Mouse (Mus musculus): Measurements from ENCODE around the gene Lmntd1. TPM values are rescaled to one million over a fixed set of nuclear protein-coding genes. Genes with fewer than 3 reads are reported as not detected.

Lmntd1 gene
- polyA plus RNA-seq, 1 experiment, result not detected

DNA sequence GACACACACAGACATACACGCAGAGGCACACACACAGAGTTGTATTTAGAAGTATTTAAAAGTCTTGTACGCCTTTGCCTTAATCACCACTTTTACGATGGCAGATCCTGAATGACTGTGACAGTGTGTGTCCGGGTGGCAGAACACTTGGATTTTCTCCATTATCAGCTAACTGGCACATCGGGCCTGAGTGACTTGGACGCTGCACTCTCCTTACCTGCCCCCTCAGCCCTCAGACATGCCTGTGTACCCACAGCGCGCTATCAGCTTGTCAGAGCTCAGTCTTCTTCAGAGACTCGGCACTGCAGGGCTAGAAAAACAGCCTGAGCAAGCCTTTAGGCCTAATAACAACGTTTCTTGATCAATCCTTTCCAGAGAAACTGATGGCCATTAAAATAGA, 187.6 kb downstream of the Lmntd1 start:
- Histone ChIP-seq H3K4me3 (ENCODE audit: insufficient read depth, low read depth, low read length) (no peak overlapping the region), H3K27ac (replicated peaks; ENCODE audit: low read depth, low read length) (no peak overlapping the region), H3K4me1 (ENCODE audit: control insufficient read depth, insufficient read depth, insufficient read length, low read length) (no peaks in the 10 kb centered on the region)

DNA sequence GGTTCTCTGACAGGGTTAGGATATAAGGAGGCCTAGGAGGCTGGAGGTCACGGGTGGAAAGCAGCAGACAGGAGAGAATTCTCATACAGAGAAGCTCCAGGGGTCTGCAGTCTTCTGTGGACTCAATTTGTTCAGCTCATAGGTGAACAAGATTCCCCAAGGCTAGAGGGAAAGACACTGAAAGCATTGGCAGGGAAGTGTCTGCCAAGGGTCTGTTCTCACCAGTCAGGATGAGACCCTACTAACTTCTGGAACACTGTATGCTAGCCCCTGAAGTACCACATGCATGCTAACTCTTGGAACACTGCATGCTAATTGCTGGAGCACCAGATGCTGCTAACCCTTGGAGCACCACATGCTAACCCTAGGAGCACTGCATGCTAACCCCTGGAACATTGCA, 190.0 kb downstream of the Lmntd1 start:
- Histone ChIP-seq H3K4me1 (ENCODE audit: control insufficient read depth, insufficient read depth, insufficient read length, low read length) (no peaks in the 10 kb centered on the region), H3K27ac (replicated peaks; ENCODE audit: low read depth, low read length) (no peak overlapping the region), H3K4me3 (ENCODE audit: insufficient read depth, low read depth, low read length) (no peak overlapping the region)

DNA sequence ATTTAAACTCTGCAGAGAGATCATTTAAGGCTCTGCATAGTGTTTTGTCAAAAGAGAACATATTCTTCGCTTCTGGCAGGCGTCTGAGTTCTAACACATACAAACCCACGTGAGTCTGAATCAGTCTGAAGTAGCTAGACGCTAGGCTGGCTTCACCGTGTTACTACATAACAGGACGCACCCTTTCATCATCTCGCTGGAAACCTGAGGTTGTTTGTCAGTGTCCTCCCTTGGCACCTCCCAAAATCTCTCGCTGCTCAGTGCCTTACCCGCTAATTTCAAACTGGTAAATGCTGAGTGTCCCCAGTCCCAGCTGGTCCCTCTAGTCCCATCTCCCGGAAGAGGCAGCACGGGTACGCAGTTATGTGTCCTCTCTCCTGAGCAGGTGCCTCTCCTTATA, 190.6 kb downstream of the Lmntd1 start:
- H3K27ac ChIP-seq (replicated peaks; ENCODE audit: low read depth, low read length), result no peak overlapping the region
- no peaks in the 10 kb centered on the region for H3K4me1 ChIP-seq (ENCODE audit: control insufficient read depth, insufficient read depth, insufficient read length, low read length)
- H3K4me3 ChIP-seq (ENCODE audit: insufficient read depth, low read depth, low read length), result no peak overlapping the region

DNA sequence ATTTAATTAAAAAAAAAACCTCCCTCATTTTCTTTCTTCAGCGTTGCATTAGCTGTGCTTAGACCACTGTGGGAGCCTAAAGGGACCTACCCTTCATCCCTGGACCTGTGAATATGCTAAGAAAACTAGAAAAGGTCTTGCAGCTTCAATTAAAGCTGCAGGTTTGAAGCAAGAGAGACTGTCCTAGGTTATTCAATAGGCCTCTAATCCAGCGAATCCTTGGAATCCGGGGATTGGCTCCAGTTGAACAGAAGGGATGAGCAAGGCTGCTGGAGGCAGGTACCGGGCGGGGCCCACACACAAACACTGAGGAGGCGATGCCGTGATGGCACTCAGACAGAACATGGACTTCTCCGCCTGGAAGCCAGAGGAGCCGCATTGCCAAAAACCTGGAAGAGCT, 192.5 kb downstream of the Lmntd1 start:
- Histone ChIP-seq H3K4me1 (ENCODE audit: control insufficient read depth, insufficient read depth, insufficient read length, low read length) (no peaks in the 10 kb centered on the region), H3K4me3 (ENCODE audit: insufficient read depth, low read depth, low read length) (no peak overlapping the region), H3K27ac (replicated peaks; ENCODE audit: low read depth, low read length) (no peak overlapping the region)

DNA sequence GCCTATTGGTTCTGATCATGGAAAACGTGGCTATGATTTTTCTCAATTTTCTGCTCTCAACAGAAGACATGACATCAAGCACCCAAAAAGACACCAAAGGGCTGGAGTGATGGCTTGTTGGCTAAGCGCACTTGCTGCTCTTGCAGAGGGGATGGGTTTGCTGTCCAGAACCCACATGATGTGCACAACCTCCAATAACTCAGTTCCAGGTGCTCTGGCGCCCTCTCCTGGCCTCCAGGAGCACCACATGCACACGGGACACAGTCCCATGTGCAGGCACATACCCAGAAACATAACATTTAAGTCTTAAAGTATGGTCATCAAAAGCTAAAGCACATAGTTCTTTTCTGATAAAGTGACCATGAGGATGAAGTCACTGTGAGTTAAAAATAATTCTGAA, 193.7 kb downstream of the Lmntd1 start:
- no peaks in the 10 kb centered on the region for H3K4me1 ChIP-seq (ENCODE audit: control insufficient read depth, insufficient read depth, insufficient read length, low read length)
- no peak overlapping the region for H3K27ac ChIP-seq (replicated peaks; ENCODE audit: low read depth, low read length)
- H3K4me3 ChIP-seq (ENCODE audit: insufficient read depth, low read depth, low read length), result no peak overlapping the region

DNA sequence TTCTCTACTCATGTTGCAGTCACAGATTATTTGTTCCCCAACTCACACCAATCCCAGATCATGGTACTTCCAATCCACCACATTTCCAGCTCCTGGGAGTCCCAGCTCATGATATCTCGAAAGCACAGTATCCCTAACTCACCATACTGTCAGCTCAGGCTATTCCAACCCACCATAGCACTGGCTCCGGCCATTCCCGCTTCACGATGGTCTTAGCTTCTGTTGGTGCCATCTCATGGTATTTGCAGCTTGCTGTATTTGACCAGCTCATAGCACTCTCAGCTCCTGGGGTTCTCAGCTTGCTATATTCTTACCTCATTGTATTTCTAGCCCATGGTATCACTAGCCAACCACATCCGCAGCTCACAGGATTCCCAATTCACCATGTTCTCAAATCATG, 195.3 kb downstream of the Lmntd1 start:
- H3K4me1 ChIP-seq (ENCODE audit: control insufficient read depth, insufficient read depth, insufficient read length, low read length), result no peaks in the 10 kb centered on the region
- H3K27ac ChIP-seq (replicated peaks; ENCODE audit: low read depth, low read length), result no peak overlapping the region

GRCm38 (mm10) chr6:145417720-145418440, 196.2 kb downstream of the Lmntd1 start:
- Histone ChIP-seq H3K4me3 (ENCODE audit: insufficient read depth, low read depth, low read length) (no peak overlapping the region), H3K27ac (replicated peaks; ENCODE audit: low read depth, low read length) (no peak overlapping the region), H3K4me1 (ENCODE audit: control insufficient read depth, insufficient read depth, insufficient read length, low read length) (no peaks in the 10 kb centered on the region)

More for the DNA sequence above, 195.3 kb downstream of the Lmntd1 start:
- H3K4me3 ChIP-seq (ENCODE audit: insufficient read depth, low read depth, low read length), result no peak overlapping the region

GRCm38 (mm10) chr6:145417014-145417719, 197.0 kb downstream of the Lmntd1 start:
- Histone ChIP-seq H3K4me3 (ENCODE audit: insufficient read depth, low read depth, low read length) (no peak overlapping the region), H3K4me1 (ENCODE audit: control insufficient read depth, insufficient read depth, insufficient read length, low read length) (no peaks in the 10 kb centered on the region), H3K27ac (replicated peaks; ENCODE audit: low read depth, low read length) (no peak overlapping the region)

- no peak overlapping the region for H3K4me3 ChIP-seq (ENCODE audit: insufficient read depth, low read depth, low read length)
These were observed 209.6 kb downstream of the Lmntd1 start for GRCm38 (mm10) chr6:145404369-145405051.

DNA sequence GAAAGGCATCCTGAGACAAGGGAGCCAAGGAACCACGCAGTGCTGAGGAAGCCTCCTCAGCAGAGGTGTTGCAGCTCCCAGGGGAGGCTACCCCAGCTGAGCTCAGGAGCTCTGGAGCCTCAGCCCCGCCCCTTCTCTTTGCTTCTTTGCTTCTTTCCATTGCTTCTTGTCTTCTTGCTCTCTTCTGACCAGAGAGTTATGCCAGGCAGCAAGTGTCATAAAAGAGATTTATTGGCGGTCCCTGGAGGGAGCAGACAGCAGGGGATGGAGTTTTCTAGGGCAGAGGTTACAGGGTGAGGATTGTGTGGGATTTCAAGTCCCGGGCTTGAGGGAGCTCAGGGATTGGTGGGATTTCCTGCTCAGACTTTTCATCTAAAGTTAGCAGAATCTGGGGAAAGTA, 213.0 kb downstream of the Lmntd1 start:
- H3K4me3 ChIP-seq (ENCODE audit: insufficient read depth, low read depth, low read length), result no peak overlapping the region
- no peaks in the 10 kb centered on the region; the same call in 1 of the 2 replicates for H3K4me1 ChIP-seq (ENCODE audit: control insufficient read depth, insufficient read depth, insufficient read length, low read length)
- no peak overlapping the region for H3K27ac ChIP-seq (replicated peaks; ENCODE audit: low read depth, low read length)

More at GRCm38 (mm10) chr6:145404369-145405051, 209.6 kb downstream of the Lmntd1 start:
- Histone ChIP-seq H3K27ac (replicated peaks; ENCODE audit: low read depth, low read length) (no peak overlapping the region), H3K4me1 (ENCODE audit: control insufficient read depth, insufficient read depth, insufficient read length, low read length) (no peaks in the 10 kb centered on the region; the same call in 1 of the 2 replicates)

- Histone ChIP-seq H3K27ac (replicated peaks; ENCODE audit: low read depth, low read length) (no peak overlapping the region), H3K4me1 (ENCODE audit: control insufficient read depth, insufficient read depth, insufficient read length, low read length) (no peaks in the 10 kb centered on the region; the same call in 1 of the 2 replicates), H3K4me3 (ENCODE audit: insufficient read depth, low read depth, low read length) (no peak overlapping the region)
These were observed 216.2 kb downstream of the Lmntd1 start for GRCm38 (mm10) chr6:145397881-145398280.

GRCm38 (mm10) chr6:145396534-145396933, 217.6 kb downstream of the Lmntd1 start:
- no peaks in the 10 kb centered on the region; the same call in 1 of the 2 replicates for H3K4me1 ChIP-seq (ENCODE audit: control insufficient read depth, insufficient read depth, insufficient read length, low read length)
- no peak overlapping the region for H3K4me3 ChIP-seq (ENCODE audit: insufficient read depth, low read depth, low read length)
- no peak overlapping the region for H3K27ac ChIP-seq (replicated peaks; ENCODE audit: low read depth, low read length)

GRCm38 (mm10) chr6:145390421-145390820, 223.7 kb downstream of the Lmntd1 start:
- Histone ChIP-seq H3K4me3 (ENCODE audit: insufficient read depth, low read depth, low read length) (no peak overlapping the region), H3K27ac (replicated peaks; ENCODE audit: low read depth, low read length) (no peak overlapping the region), H3K4me1 (ENCODE audit: control insufficient read depth, insufficient read depth, insufficient read length, low read length) (no peaks in the 10 kb centered on the region)

- Histone ChIP-seq H3K4me1 (ENCODE audit: control insufficient read depth, insufficient read depth, insufficient read length, low read length) (no peaks in the 10 kb centered on the region), H3K27ac (replicated peaks; ENCODE audit: low read depth, low read length) (no peak overlapping the region), H3K4me3 (ENCODE audit: insufficient read depth, low read depth, low read length) (no peak overlapping the region)
These were observed 224.2 kb downstream of the Lmntd1 start for GRCm38 (mm10) chr6:145389904-145390303.

DNA sequence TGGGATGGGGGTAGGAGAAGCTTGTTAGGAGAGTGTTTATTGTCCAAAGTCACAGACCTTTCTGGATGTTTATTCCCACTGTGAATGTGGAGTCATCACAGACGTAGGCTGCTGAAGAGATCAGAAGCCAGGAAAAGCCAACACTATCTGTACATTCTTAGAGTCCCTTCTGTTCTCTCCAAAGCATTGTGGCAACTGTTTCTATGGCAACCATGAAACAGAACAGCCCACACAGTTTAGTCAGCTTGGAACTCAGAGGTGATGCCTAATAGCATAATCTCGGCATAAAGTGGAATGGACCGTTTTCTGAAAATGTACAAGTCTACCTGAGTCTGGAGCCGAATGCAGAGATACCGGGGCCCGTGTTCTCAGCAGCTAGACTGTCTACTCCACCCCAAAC, 226.7 kb downstream of the Lmntd1 start:
- Histone ChIP-seq H3K4me3 (ENCODE audit: insufficient read depth, low read depth, low read length) (no peak overlapping the region), H3K27ac (replicated peaks; ENCODE audit: low read depth, low read length) (no peak overlapping the region), H3K4me1 (ENCODE audit: control insufficient read depth, insufficient read depth, insufficient read length, low read length) (no peaks in the 10 kb centered on the region)

Measured in brown adipose tissue, adult 24 weeks (tissue).